ENCODE assay signal across 8 mouse cellular contexts in genomic region chr4:122995404-122996220, GRCm38 (mm10). TPM values are rescaled to one million over a fixed set of nuclear protein-coding genes. Genes with fewer than 3 reads are reported as not detected.
DNase-seq lines count a peak whose midpoint lies in the region; ATAC-seq lines count a peak whose summit lies in the region.

Mycl (plus strand) TSS chr4:122995652.

- peak within 1 kb of the TSS; percentile 80 for H3K9ac ChIP-seq in intestine, embryonic 15.5 days

- peak within 1 kb of the TSS; percentile 74 for H3K4me3 ChIP-seq in intestine, embryonic 15.5 days (replicated peaks)
- peak within 1 kb of the TSS; percentile 91 for H3K4me3 ChIP-seq in megakaryocyte, embryonic 14.5 days (replicated peaks)

- H3K4me2 ChIP-seq in intestine, embryonic 15.5 days (replicated peaks), result peak within 1 kb of the TSS; percentile 98

- ATAC-seq in intestine, embryonic 15.5 days, result peak; percentile 88

- H3K36me3 ChIP-seq in intestine, embryonic 15.5 days, result no peaks in the 10 kb centered on the region
- no peaks in the 10 kb centered on the region for H3K36me3 ChIP-seq in megakaryocyte, embryonic 14.5 days (replicated peaks; ENCODE audit: low read length)

- H3K27me3 ChIP-seq in intestine, embryonic 15.5 days (replicated peaks), result 0 out of 2 replicates have a peak, but pooled peaks cover 2% of the 10 kb centered on the region
- H3K27me3 ChIP-seq in megakaryocyte, embryonic 14.5 days (replicated peaks), result peaks cover 70% of the 10 kb centered on the region

- no peaks in the 10 kb centered on the region for H3K9me3 ChIP-seq in intestine, embryonic 15.5 days
- no peaks in the 10 kb centered on the region for H3K9me3 ChIP-seq in megakaryocyte, embryonic 14.5 days

- H3K27ac ChIP-seq in intestine, embryonic 15.5 days, result peak within 1 kb of the TSS; percentile 81

- H3K4me1 ChIP-seq in intestine, embryonic 15.5 days (replicated peaks), result peaks cover 19% of the 10 kb centered on the region
- peaks cover 23% of the 10 kb centered on the region for H3K4me1 ChIP-seq in megakaryocyte, embryonic 14.5 days

- intact Hi-C loops in gastrocnemius, postnatal 36 days (cut with DNase I), result loop anchor here (1.0 kb wide), 1 partner anchor 88 kb away; no protein-coding TSS in a partner anchor
- intact Hi-C loops in left cerebral cortex, postnatal 10 days (cut with DNase I), result loop anchor here (2.0 kb wide), 2 partner anchors 59 to 87 kb away; no protein-coding TSS in a partner anchor

- DNase-seq in adrenal gland, adult 2 months, result peak; percentile 87
- DNase-seq in embryo, embryonic 11.5 days (ENCODE audit: low read depth, low spot score), result peak; percentile 74
- DNase-seq in gastrocnemius, postnatal 36 days, result peak; percentile 70 to 77
- peak; percentile 84 to 88 for DNase-seq in left cerebral cortex, postnatal 10 days (ENCODE audit: extremely low spot score in 1 of 2, low spot score in 2 of 2)
- peak; percentile 91 to 93 for DNase-seq in right cerebral cortex, postnatal 10 days (ENCODE audit: low spot score in 2 of 2)
- peak; percentile 90 for DNase-seq in urinary bladder, postnatal 14 days (ENCODE audit: low spot score)

- WGBS in intestine, embryonic 15.5 days, result under 1% methylated on average over 68 of the region's 69 CpGs

RNA-seq across cellular contexts. Expression of gene Mycl, which starts in this region (rescaled TPM):
- 1 to 10 TPM; 1.6 to 2.6 TPM for total RNA-seq in adrenal gland, adult 2 months (2021)
- 0.54 and 1.2 TPM in 2 replicates for polyA plus RNA-seq in adrenal gland, adult 2 months (2012; rRNA removed)
- total RNA-seq in gastrocnemius, postnatal 36 days (2021), result under 1 TPM; 0.41 to 0.52 TPM
- 8.4 and 9.2 TPM in 2 replicates for polyA plus RNA-seq in intestine, embryonic 15.5 days (2015; fragmentation: Nextera tagmentation; extraction: Ambion mirVana)
- 10 to 100 TPM; 35.0 to 39.2 TPM for total RNA-seq in left cerebral cortex, postnatal 10 days (2021)
- polyA plus RNA-seq in megakaryocyte, embryonic 14.5 days (2012; ENCODE audit: insufficient read depth, low replicate concordance), result not detected in 2 replicates

Comparison
In these comparisons a context has a peak if more than half of its experiments do, and no peak if none do; other contexts are left out.
1. Peak in every context shown above with its lines: DNase-seq, ATAC-seq, H3K4me3 ChIP-seq and H3K27ac ChIP-seq.
2. RNA of gene Mycl (total RNA-seq): 35.0 to 39.2 TPM in left cerebral cortex, postnatal 10 days; 1.6 to 2.6 TPM in adrenal gland, adult 2 months and 0.41 to 0.52 TPM in gastrocnemius, postnatal 36 days; every median in the first group is over 10 times any median in the second.
3. Peak in DNase-seq in gastrocnemius, postnatal 36 days; RNA of the gene not detected or under 1 TPM.